Mouse (Mus musculus) CH12F3 (cell line): ENCODE data around the gene Vmn1r70.

Experiments
- in situ Hi-C: fragments of 300-500 bp; cut with MboI; formaldehyde crosslinking; loops from 2 replicates; pipeline ENCODE4 v1.14.3; 2020; ENCODE audit warnings: low sequenced_read_pairs

The Vmn1r70 gene

GRCm38 (mm10) chr7:10631232-10631631 is at the start of gene Vmn1r70:
Gene Vmn1r70 (plus strand): TSS chr7:10631532.
- in situ Hi-C loops: no loop called here

- in situ Hi-C loops: no loop called here
Measured at GRCm38 (mm10) chr7:10613559-10613958, 17.8 kb upstream of the Vmn1r70 start, which contains the start of gene Vmn1r69. Gene Vmn1r69 (minus strand): TSS chr7:10613659.
